In the genomic region with DNA sequence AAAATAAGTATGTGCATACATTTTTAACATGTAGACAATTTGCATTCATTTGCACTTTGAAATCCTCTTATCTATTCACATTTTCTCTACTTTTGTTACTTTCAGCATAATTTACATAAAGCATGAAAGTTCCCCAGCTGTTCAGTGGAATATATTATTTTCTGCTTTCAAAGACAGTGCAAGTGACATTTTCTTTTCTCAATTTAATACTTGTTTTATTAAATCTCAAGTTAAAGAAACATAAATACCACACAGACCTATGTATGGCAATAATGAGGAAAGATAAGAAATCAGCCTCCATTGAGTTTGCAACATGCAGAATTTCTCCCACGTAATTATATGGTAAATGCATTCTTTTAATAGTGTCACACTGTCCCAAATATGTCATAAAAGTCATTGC, we compare ENCODE assay signal across 22 mouse cellular contexts.
"Had no signal": no experiment of that assay in that cellular context is flagged by ENCODE, and none has a peak within 500 bp of the region (broad histone marks: within the 10 kb centered on the region; RNA-seq: fewer than 3 reads in every experiment).

No protein-coding gene starts in this region.

- H3K4me1 ChIP-seq: kidney, embryonic 15.5 days; limb, embryonic 12.5 days; limb, embryonic 15.5 days; neural tube, embryonic 13.5 days; stomach, embryonic 15.5 days had no signal

- ATAC-seq: liver, postnatal 0 days; lung, postnatal 0 days; midbrain, embryonic 16.5 days had no signal

- H3K27ac ChIP-seq: kidney, embryonic 15.5 days; limb, embryonic 12.5 days; limb, embryonic 15.5 days; liver, embryonic 14.5 days; macrophage; neural tube, embryonic 13.5 days; stomach, embryonic 15.5 days had no signal

- DNase-seq: kidney, adult 8-10 months; kidney, postnatal 10 days; kidney, postnatal 36 days; layer of hippocampus, postnatal 36 days; left cerebral cortex, postnatal 4 days; liver, postnatal 0 days; lung, embryonic 14.5 days; retina, postnatal 1 day; right cerebral cortex, postnatal 25 days; spleen, adult 18-20 months; thymus, postnatal 36 days had no signal

- H3K9me3 ChIP-seq: kidney, embryonic 15.5 days; limb, embryonic 12.5 days; limb, embryonic 15.5 days; neural tube, embryonic 13.5 days; stomach, embryonic 15.5 days had no signal

- H3K4me2 ChIP-seq: kidney, embryonic 15.5 days; limb, embryonic 12.5 days; limb, embryonic 15.5 days; liver, embryonic 11.5 days; lung, embryonic 14.5 days; neural tube, embryonic 13.5 days; stomach, embryonic 15.5 days had no signal

- H3K4me3 ChIP-seq: kidney, embryonic 15.5 days; limb, embryonic 12.5 days; limb, embryonic 15.5 days; myocyte; neural tube, embryonic 13.5 days; stomach, embryonic 15.5 days had no signal

- H3K27me3 ChIP-seq: kidney, embryonic 15.5 days; limb, embryonic 12.5 days; limb, embryonic 15.5 days; neural tube, embryonic 13.5 days; stomach, embryonic 15.5 days had no signal

- H3K36me3 ChIP-seq: kidney, embryonic 15.5 days; limb, embryonic 12.5 days; limb, embryonic 15.5 days; neural tube, embryonic 13.5 days; stomach, embryonic 15.5 days had no signal

- H3K9ac ChIP-seq: kidney, embryonic 15.5 days; limb, embryonic 12.5 days; limb, embryonic 15.5 days; liver, embryonic 14.5 days; liver, postnatal 0 days; lung, embryonic 14.5 days; neural tube, embryonic 13.5 days; stomach, embryonic 15.5 days had no signal
